Mouse (Mus musculus) urinary bladder, postnatal 14 days (tissue): ENCODE data around the gene Tecr.

Source experiments
- DNase-seq: peaks from one replicate; pipeline ENCODE4 v3.0.0; 2021; ENCODE audit warnings: low spot score

Tecr gene

GRCm38 (mm10) chr8:83565731-83566375 is 41.9 kb downstream of the Tecr start:
- DNase-seq = no peak

GRCm38 (mm10) chr8:83563246-83563645 is 44.5 kb downstream of the Tecr start:
- no peak for DNase-seq

- DNase-seq = no peak
These were observed 45.1 kb downstream of the Tecr start for GRCm38 (mm10) chr8:83562669-83563068.

- DNase-seq = no peak
These were observed 72.0 kb downstream of the Tecr start, which contains the start of gene Olfr370 for GRCm38 (mm10) chr8:83535736-83536135. TSS of gene Olfr370 (plus strand) at chr8:83535780.

- no peak for DNase-seq
These were observed 73.0 kb downstream of the Tecr start for GRCm38 (mm10) chr8:83534802-83535201.
